Mouse (Mus musculus): ENCODE data around the gene Scd4. TPM values are rescaled to one million over a fixed set of nuclear protein-coding genes. Genes with fewer than 3 reads are reported as not detected.
"Not testable (repeated sequence)": the region's sequence is repeated elsewhere in the genome, so short reads cannot be mapped to it uniquely, and the experiment has no call there.

Scd4 gene
- polyA plus RNA-seq, 1 experiment from 2014 or later: 0.25 TPM

DNA sequence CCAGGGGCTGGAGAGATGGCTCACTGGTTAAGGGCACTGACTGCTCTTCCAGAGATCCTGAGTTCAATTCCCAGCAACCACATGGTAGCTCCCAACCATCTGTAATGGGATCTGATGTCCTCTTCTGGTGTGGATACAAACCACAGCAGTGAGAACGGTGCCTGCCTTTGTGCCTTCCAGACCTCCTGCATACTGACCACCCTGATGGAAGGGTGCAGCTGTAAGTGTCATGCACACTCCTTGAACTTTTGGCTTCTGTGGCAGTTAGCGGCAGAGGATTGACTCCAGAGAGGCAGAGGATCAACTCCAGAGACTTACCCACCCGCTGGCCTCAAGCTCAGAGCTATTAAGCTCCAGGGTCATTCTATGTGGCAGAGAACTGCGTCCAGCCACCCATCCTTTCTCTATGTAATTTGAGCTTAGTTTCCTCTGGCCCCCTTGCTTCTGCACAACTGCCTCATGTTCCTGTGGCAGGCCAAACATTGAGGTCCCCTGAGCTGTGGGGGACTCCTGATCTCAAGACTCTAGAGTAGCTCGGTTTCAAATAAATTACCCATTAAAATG, 16.1 kb upstream of the Scd4 start:
- H3K4me2 ChIP-seq (replicated peaks; ENCODE audit: low read depth, low read length): no peak overlapping the region
- WGBS: 46% methylated on average over 5 of the region's 5 CpGs
- H3K27me3 ChIP-seq (ENCODE audit: control insufficient read depth, insufficient read depth, low read length): no peaks in the 10 kb centered on the region
- H3K4me1 ChIP-seq (ENCODE audit: control insufficient read depth, insufficient read depth, low read length): peaks cover 9% of the 10 kb centered on the region; the same call in 1 of the 2 replicates
- peaks cover 3% of the 10 kb centered on the region; the same call in 1 of the 2 replicates for H3K9me3 ChIP-seq (ENCODE audit: control insufficient read depth, low read depth, low read length)
- H3K9ac ChIP-seq (replicated peaks; ENCODE audit: low read depth, low read length): no peak overlapping the region
- no peaks in the 10 kb centered on the region for H3K36me3 ChIP-seq (ENCODE audit: control insufficient read depth, insufficient read depth, low read length)
- no peak for ATAC-seq (ENCODE audit: insufficient number of reproducible peaks, insufficient read depth, low FRiP score, low read depth)
- H3K4me3 ChIP-seq (ENCODE audit: low read depth, low read length): no peak overlapping the region
- H3K27ac ChIP-seq (ENCODE audit: low read length): no peak overlapping the region

DNA sequence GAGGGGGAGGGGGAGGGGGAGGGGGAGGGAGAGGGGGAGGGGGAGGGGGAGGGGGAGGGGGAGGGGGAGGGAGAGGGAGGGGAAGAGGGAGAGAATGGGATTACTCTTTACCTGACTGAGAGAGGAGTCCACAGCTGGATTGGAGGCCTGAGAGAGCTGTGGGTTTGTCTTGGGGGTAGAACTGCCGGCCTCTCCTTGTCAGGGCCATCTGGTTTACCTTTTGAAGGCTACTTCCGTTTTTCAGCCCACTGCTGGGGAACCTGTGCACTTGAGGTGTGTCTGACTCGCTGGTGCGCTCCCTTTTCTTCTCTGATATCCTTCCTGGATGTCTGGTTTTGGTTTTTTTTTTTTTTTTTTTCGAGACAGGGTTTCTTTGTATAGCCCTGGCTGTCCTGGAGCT, 15.5 kb upstream of the Scd4 start:
- Histone ChIP-seq H3K4me3 (ENCODE audit: low read depth, low read length) (no peak overlapping the region), H3K4me1 (ENCODE audit: control insufficient read depth, insufficient read depth, low read length) (peaks cover 9% of the 10 kb centered on the region; the same call in 1 of the 2 replicates)
- WGBS: 81% methylated on average over 5 of the region's 5 CpGs

DNA sequence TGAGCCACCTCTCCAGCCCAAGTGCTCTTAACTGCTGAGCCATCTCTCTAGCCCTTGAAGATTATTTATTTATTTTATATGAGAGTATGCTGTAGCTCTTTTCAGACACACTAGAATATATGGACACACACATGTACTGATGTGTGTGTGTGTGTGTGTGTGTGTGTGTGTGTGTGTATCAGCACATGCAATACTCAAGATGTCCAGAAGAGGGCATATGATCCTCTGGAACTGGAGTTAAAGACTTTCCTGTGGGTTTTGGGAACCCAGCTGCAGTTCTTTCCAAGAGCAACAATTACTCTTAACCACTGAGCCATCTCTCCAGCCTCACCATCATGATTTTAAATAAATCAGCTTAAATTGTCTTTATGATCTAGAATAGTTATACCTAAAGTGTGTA, 14.3 kb upstream of the Scd4 start:
- Histone ChIP-seq H3K27ac (ENCODE audit: low read length) (no peak overlapping the region), H3K9ac (replicated peaks; ENCODE audit: low read depth, low read length) (no peak overlapping the region), H3K4me3 (ENCODE audit: low read depth, low read length) (no peak overlapping the region), H3K36me3 (ENCODE audit: control insufficient read depth, insufficient read depth, low read length) (no peaks in the 10 kb centered on the region), H3K4me1 (ENCODE audit: control insufficient read depth, insufficient read depth, low read length) (peaks cover 9% of the 10 kb centered on the region; the same call in 1 of the 2 replicates), H3K27me3 (ENCODE audit: control insufficient read depth, insufficient read depth, low read length) (no peaks in the 10 kb centered on the region), H3K4me2 (replicated peaks; ENCODE audit: low read depth, low read length) (no peak overlapping the region), H3K9me3 (ENCODE audit: control insufficient read depth, low read depth, low read length) (peaks cover 3% of the 10 kb centered on the region; the same call in 1 of the 2 replicates)
- ATAC-seq (ENCODE audit: insufficient number of reproducible peaks, insufficient read depth, low FRiP score, low read depth): no peak

More for the DNA sequence above, 15.5 kb upstream of the Scd4 start:
- no peak overlapping the region for H3K27ac ChIP-seq (ENCODE audit: low read length)
- no peaks in the 10 kb centered on the region for H3K27me3 ChIP-seq (ENCODE audit: control insufficient read depth, insufficient read depth, low read length)
- H3K36me3 ChIP-seq (ENCODE audit: control insufficient read depth, insufficient read depth, low read length): no peaks in the 10 kb centered on the region
- H3K9ac ChIP-seq (replicated peaks; ENCODE audit: low read depth, low read length): no peak overlapping the region
- H3K9me3 ChIP-seq (ENCODE audit: control insufficient read depth, low read depth, low read length): peaks cover 3% of the 10 kb centered on the region; the same call in 1 of the 2 replicates
- no peak overlapping the region for H3K4me2 ChIP-seq (replicated peaks; ENCODE audit: low read depth, low read length)
- no peak for ATAC-seq (ENCODE audit: insufficient number of reproducible peaks, insufficient read depth, low FRiP score, low read depth)

DNA sequence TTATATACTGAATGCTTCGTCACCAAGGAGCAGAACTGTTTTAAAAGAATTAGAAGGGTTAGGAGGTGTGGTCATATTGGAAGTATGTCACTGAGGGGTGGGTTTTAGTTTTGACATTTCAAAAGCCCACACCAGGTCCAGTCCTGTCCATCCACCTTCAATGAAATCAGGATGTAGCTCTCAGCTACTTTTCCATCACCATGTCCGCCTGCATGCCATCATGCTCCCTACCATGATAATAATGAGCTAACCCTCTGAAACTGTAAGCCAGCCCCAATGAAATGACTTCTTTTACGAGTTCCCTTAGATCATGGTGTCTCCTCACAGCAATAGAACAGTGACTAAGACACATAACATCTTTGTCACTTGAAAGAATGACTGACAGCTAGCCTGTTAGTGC, 12.6 kb upstream of the Scd4 start:
- Histone ChIP-seq H3K9ac (replicated peaks; ENCODE audit: low read depth, low read length) (no peak overlapping the region), H3K36me3 (ENCODE audit: control insufficient read depth, insufficient read depth, low read length) (no peaks in the 10 kb centered on the region)
- WGBS: 85% methylated on average over 3 of the region's 3 CpGs

DNA sequence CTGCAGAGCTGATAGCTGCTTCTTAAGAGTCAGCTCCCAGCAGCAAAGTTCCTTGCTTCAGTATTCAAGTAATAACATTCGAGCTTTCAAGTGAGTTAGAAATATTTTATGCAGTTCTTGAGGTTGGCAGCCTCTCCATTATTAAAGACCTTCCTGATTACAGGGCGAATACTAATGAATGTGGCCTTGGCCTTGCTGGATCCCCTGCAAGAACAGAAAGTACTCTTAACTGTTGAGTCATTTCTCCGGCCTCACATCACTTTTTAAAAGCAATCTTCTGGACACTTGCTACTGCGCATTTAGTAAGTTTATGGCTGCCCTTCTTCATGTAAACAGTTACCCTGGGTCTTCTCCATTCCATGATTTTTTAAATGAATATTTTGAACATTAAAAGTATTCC, 11.7 kb upstream of the Scd4 start:
- no peaks in the 10 kb centered on the region for H3K27me3 ChIP-seq (ENCODE audit: control insufficient read depth, insufficient read depth, low read length)

More for the DNA sequence above, 12.6 kb upstream of the Scd4 start:
- no peaks in the 10 kb centered on the region for H3K27me3 ChIP-seq (ENCODE audit: control insufficient read depth, insufficient read depth, low read length)
- peaks cover 3% of the 10 kb centered on the region; the same call in 1 of the 2 replicates for H3K9me3 ChIP-seq (ENCODE audit: control insufficient read depth, low read depth, low read length)
- H3K4me2 ChIP-seq (replicated peaks; ENCODE audit: low read depth, low read length): no peak overlapping the region
- peaks cover 2% of the 10 kb centered on the region; the same call in 1 of the 2 replicates for H3K4me1 ChIP-seq (ENCODE audit: control insufficient read depth, insufficient read depth, low read length)
- no peak for ATAC-seq (ENCODE audit: insufficient number of reproducible peaks, insufficient read depth, low FRiP score, low read depth)
- H3K27ac ChIP-seq (ENCODE audit: low read length): no peak overlapping the region
- H3K4me3 ChIP-seq (ENCODE audit: low read depth, low read length): no peak overlapping the region

DNA sequence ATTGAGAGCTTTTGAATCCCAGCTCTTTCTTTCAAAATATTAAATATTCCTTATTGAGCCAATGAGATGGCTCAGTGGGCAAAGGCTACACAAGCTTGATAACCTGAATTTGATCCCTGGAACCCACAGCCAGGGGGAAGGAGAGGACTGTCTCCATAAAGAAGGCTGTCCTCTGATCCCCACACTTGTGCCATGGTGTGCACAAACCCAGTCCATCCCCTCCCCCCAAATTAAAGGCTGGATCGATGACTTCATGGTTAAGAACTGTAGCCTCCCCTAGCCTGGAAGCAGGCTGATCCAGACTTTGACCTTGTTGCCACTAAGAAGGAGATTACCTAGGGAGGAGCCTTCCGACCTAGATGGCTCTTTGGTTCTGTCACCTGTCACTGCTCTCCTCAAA, 11.3 kb upstream of the Scd4 start:
- no peak for ATAC-seq (ENCODE audit: insufficient number of reproducible peaks, insufficient read depth, low FRiP score, low read depth)
- Histone ChIP-seq H3K27me3 (ENCODE audit: control insufficient read depth, insufficient read depth, low read length) (no peaks in the 10 kb centered on the region), H3K9me3 (ENCODE audit: control insufficient read depth, low read depth, low read length) (peaks cover 3% of the 10 kb centered on the region; the same call in 1 of the 2 replicates), H3K9ac (replicated peaks; ENCODE audit: low read depth, low read length) (no peak overlapping the region), H3K27ac (ENCODE audit: low read length) (no peak overlapping the region), H3K4me3 (ENCODE audit: low read depth, low read length) (no peak overlapping the region), H3K4me1 (ENCODE audit: control insufficient read depth, insufficient read depth, low read length) (no peaks in the 10 kb centered on the region), H3K4me2 (replicated peaks; ENCODE audit: low read depth, low read length) (no peak overlapping the region), H3K36me3 (ENCODE audit: control insufficient read depth, insufficient read depth, low read length) (no peaks in the 10 kb centered on the region)
- WGBS: 74% methylated on average over 2 of the region's 2 CpGs

More for the DNA sequence above, 11.7 kb upstream of the Scd4 start:
- H3K9ac ChIP-seq (replicated peaks; ENCODE audit: low read depth, low read length): no peak overlapping the region
- WGBS: 73% methylated on average over 4 of the region's 4 CpGs
- ATAC-seq (ENCODE audit: insufficient number of reproducible peaks, insufficient read depth, low FRiP score, low read depth): no peak
- no peak overlapping the region for H3K4me3 ChIP-seq (ENCODE audit: low read depth, low read length)
- no peak overlapping the region for H3K27ac ChIP-seq (ENCODE audit: low read length)
- no peaks in the 10 kb centered on the region for H3K36me3 ChIP-seq (ENCODE audit: control insufficient read depth, insufficient read depth, low read length)
- H3K4me1 ChIP-seq (ENCODE audit: control insufficient read depth, insufficient read depth, low read length): no peaks in the 10 kb centered on the region
- peaks cover 3% of the 10 kb centered on the region; the same call in 1 of the 2 replicates for H3K9me3 ChIP-seq (ENCODE audit: control insufficient read depth, low read depth, low read length)
- H3K4me2 ChIP-seq (replicated peaks; ENCODE audit: low read depth, low read length): no peak overlapping the region

DNA sequence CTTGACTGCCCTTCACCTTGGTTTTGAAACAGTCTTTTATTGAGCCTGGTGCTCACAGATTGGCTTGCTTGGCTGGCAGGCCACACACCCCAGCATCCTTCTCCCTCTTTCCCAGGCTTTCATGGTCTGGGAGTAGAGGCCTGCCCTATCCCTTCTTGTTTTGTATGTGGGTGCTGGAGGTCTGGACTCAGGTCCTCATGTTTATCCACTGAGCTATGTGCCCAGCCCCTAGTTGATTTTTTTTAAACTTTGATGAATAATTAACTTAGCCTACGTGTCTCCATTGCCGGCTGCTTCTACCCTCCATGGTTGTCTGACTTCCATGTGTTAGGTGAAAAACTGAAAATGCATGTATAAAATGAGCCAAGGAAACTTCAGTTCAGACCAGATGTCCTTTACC, 3.3 kb upstream of the Scd4 start:
- Histone ChIP-seq H3K4me3 (ENCODE audit: low read depth, low read length) (no peak overlapping the region), H3K4me2 (replicated peaks; ENCODE audit: low read depth, low read length) (no peak overlapping the region), H3K9ac (replicated peaks; ENCODE audit: low read depth, low read length) (no peak overlapping the region), H3K4me1 (ENCODE audit: control insufficient read depth, insufficient read depth, low read length) (no peaks in the 10 kb centered on the region), H3K36me3 (ENCODE audit: control insufficient read depth, insufficient read depth, low read length) (no peaks in the 10 kb centered on the region), H3K27ac (ENCODE audit: low read length) (no peak overlapping the region), H3K27me3 (ENCODE audit: control insufficient read depth, insufficient read depth, low read length) (no peaks in the 10 kb centered on the region), H3K9me3 (ENCODE audit: control insufficient read depth, low read depth, low read length) (no peaks in the 10 kb centered on the region; the same call in 1 of the 2 replicates)
- 72% methylated on average over 2 of the region's 2 CpGs for WGBS
- ATAC-seq (ENCODE audit: insufficient number of reproducible peaks, insufficient read depth, low FRiP score, low read depth): no peak

DNA sequence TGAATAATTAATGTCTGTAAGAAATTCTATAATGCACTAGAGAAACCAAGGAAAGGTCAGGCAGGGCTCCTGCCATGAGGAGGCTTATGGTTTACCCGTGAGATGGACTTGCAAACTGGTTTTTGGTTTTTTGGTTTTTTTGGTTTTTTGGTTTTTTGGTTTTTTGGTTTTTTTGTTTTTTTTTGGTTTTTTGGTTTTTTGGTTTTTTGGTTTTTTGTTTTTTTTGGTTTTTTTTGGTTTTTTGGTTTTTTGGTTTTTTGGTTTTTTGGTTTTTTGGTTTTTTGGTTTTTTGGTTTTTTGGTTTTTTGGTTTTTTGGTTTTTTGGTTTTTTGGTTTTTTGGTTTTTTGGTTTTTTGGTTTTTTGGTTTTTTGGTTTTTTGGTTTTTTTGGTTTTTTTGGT, 1.8 kb upstream of the Scd4 start:
- not testable (repeated sequence) for H3K36me3 ChIP-seq (ENCODE audit: control insufficient read depth, insufficient read depth, low read length); H3K9me3 ChIP-seq (ENCODE audit: control insufficient read depth, low read depth, low read length); H3K4me2 ChIP-seq (replicated peaks; ENCODE audit: low read depth, low read length); H3K27ac ChIP-seq (ENCODE audit: low read length); H3K4me1 ChIP-seq (ENCODE audit: control insufficient read depth, insufficient read depth, low read length); H3K4me3 ChIP-seq (ENCODE audit: low read depth, low read length); ATAC-seq (ENCODE audit: insufficient number of reproducible peaks, insufficient read depth, low FRiP score, low read depth); H3K27me3 ChIP-seq (ENCODE audit: control insufficient read depth, insufficient read depth, low read length); H3K9ac ChIP-seq (replicated peaks; ENCODE audit: low read depth, low read length)
- 100% methylated on average over 1 of the region's 1 CpGs for WGBS

DNA sequence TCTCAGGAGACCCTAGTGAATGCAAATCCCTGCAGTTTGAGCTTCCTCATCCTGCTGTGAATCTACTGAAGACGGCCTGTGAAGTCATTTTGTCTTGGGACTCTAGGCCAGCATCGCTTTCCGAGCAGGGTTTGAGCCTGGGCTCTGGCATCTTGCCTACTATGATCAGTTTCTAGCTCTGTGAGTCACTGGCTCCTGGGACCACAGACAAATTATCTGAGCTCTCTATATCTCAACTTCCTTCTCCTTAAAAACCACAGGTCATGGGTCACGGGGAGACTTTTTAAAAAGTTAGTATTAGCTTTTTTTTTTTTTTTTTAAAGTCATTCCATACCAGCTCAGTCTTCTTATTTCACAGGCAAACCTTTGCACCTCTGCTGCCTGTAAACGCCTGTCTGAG, 981 bp upstream of the Scd4 start:
- Histone ChIP-seq H3K9ac (replicated peaks; ENCODE audit: low read depth, low read length) (no peak overlapping the region), H3K4me3 (ENCODE audit: low read depth, low read length) (no peak overlapping the region), H3K4me1 (ENCODE audit: control insufficient read depth, insufficient read depth, low read length) (no peaks in the 10 kb centered on the region), H3K27ac (ENCODE audit: low read length) (no peak overlapping the region), H3K4me2 (replicated peaks; ENCODE audit: low read depth, low read length) (no peak overlapping the region), H3K9me3 (ENCODE audit: control insufficient read depth, low read depth, low read length) (no peaks in the 10 kb centered on the region; the same call in 1 of the 2 replicates), H3K36me3 (ENCODE audit: control insufficient read depth, insufficient read depth, low read length) (no peaks in the 10 kb centered on the region), H3K27me3 (ENCODE audit: control insufficient read depth, insufficient read depth, low read length) (no peaks in the 10 kb centered on the region)
- WGBS: 83% methylated on average over 5 of the region's 5 CpGs
- no peak for ATAC-seq (ENCODE audit: insufficient number of reproducible peaks, insufficient read depth, low FRiP score, low read depth)
